Mouse (Mus musculus): ENCODE results near the gene Erf.

Gene Erf

GRCm38 (mm10) chr7:25279861-25280791 lies 29.6 kb upstream of the Erf start:
- peak; percentile 63 for DNase-seq

- peak; percentile 92 for DNase-seq
Measured at GRCm38 (mm10) chr7:25279076-25279860, 28.7 kb upstream of the Erf start.

- peak; percentile 90 for DNase-seq
Measured at GRCm38 (mm10) chr7:25278341-25279075, 27.9 kb upstream of the Erf start.

GRCm38 (mm10) chr7:25277998-25278340 lies 27.4 kb upstream of the Erf start:
- no peak for DNase-seq

- no peak for DNase-seq
Measured at GRCm38 (mm10) chr7:25277405-25277804, 26.8 kb upstream of the Erf start.

- DNase-seq, result no peak
Measured at GRCm38 (mm10) chr7:25275555-25276298, 25.2 kb upstream of the Erf start.

GRCm38 (mm10) chr7:25274996-25275395 lies 24.4 kb upstream of the Erf start:
- no peak for DNase-seq

- DNase-seq, result no peak
Measured at GRCm38 (mm10) chr7:25274571-25274970, 24.0 kb upstream of the Erf start.

GRCm38 (mm10) chr7:25273259-25274241 lies 23.0 kb upstream of the Erf start:
- no peak for DNase-seq

GRCm38 (mm10) chr7:25272445-25273258 lies 22.1 kb upstream of the Erf start:
- no peak for DNase-seq

GRCm38 (mm10) chr7:25271651-25272444 lies 21.3 kb upstream of the Erf start:
- DNase-seq, result no peak

GRCm38 (mm10) chr7:25270652-25271633 lies 20.4 kb upstream of the Erf start:
- DNase-seq, result no peak

GRCm38 (mm10) chr7:25269545-25270271 lies 19.1 kb upstream of the Erf start:
- DNase-seq, result no peak

GRCm38 (mm10) chr7:25269029-25269428 lies 18.5 kb upstream of the Erf start:
- DNase-seq, result no peak

GRCm38 (mm10) chr7:25268588-25268987 lies 18.0 kb upstream of the Erf start:
- DNase-seq, result no peak

- peak; percentile 100 for DNase-seq
Measured at GRCm38 (mm10) chr7:25267751-25268463, 17.3 kb upstream of the Erf start.

GRCm38 (mm10) chr7:25267301-25267750 lies 16.8 kb upstream of the Erf start, which contains the start of gene Cic:
Gene Cic (plus strand): TSS chr7:25267704.
- DNase-seq, result peak; percentile 100

Data from embryo, embryonic 11 days (tissue).